Mouse (Mus musculus) olfactory bulb, adult 2 months (tissue): Measurements from ENCODE around the gene Nr3c2.

Experiments used
- CTCF ChIP-seq: fragments of 200-500 bp; IDR thresholded peaks from 2 replicates; pipeline ENCODE4 v1.5.1; 2012; ENCODE audit warnings: low read depth, mild to moderate bottlenecking, low read length, moderate library complexity; ENCODE audit not compliant: insufficient read depth
- POLR2A ChIP-seq: fragments of 200-500 bp; IDR thresholded peaks from 2 replicates; pipeline ENCODE4 v1.6.1; 2012; ENCODE audit warnings: mild to moderate bottlenecking, low read depth, low read length, moderate library complexity; ENCODE audit not compliant: insufficient read depth

- TF ChIP-seq POLR2A, result no peak
- no peak for TF ChIP-seq CTCF
Measured at GRCm38 (mm10) chr8:76984851-76985250, 85.6 kb downstream of the Nr3c2 start.
